Mouse (Mus musculus) embryonic stem cell, embryonic (primary cell): ENCODE results near the gene Pla2g1b.

Source experiments
- CTCF ChIA-PET, 4 experiments: fragments of 300-600 bp in 2 of 4; fragments of 350-600 bp in 2 of 4; sonication (Branson Sonifier 250); formaldehyde crosslinking; loops; one replicate each; lab custom pipeline; 2022; ENCODE audit warnings: inconsistent platforms in 2 of 4; lab: Charles Lee
- POLR2A ChIA-PET, 4 experiments: fragments of 300-600 bp in 2 of 4; fragments of 350-600 bp in 2 of 4; sonication (Branson Sonifier 250); formaldehyde crosslinking; loops; one replicate each; lab custom pipeline; 2022; ENCODE audit warnings: antibody characterized with exemption in 4 of 4, inconsistent platforms in 1 of 4; lab: Charles Lee

Gene Pla2g1b

GRCm38 (mm10) chr5:115465642-115466420, at the start of gene Pla2g1b:
Gene Pla2g1b (plus strand): TSS chr5:115466262.
- ChIA-PET CTCF (interaction anchor here in 2 of 4 experiments (1.3 to 2.4 kb wide), 6 partner anchors 10 to 300 kb away, joined by 6 to 19 read pairs (median 8); no protein-coding TSS in a partner anchor), POLR2A (interaction anchor here in 3 of 4 experiments (0.9 to 6.6 kb wide), 30 partner anchors 10 to 300 kb away, joined by 3 to 73 read pairs (median 6); partner anchors contain the start of gene Sirt4 (in 2 of the 3))

GRCm38 (mm10) chr5:115428831-115429358, 37.2 kb upstream of the Pla2g1b start:
- CTCF ChIA-PET: interaction anchor here (0.6 to 1.2 kb wide), 5 partner anchors 12 to 734 kb away, joined by 3 to 4 read pairs (median 4); no protein-coding TSS in a partner anchor
- POLR2A ChIA-PET: interaction anchor here in 3 of 4 experiments (0.6 to 1.9 kb wide), 17 partner anchors 11 to 196 kb away, joined by 3 to 9 read pairs (median 3); partner anchors contain the start of genes Dynll1 (in 1 of the 3) and Pop5 (in 1 of the 3)

DNA sequence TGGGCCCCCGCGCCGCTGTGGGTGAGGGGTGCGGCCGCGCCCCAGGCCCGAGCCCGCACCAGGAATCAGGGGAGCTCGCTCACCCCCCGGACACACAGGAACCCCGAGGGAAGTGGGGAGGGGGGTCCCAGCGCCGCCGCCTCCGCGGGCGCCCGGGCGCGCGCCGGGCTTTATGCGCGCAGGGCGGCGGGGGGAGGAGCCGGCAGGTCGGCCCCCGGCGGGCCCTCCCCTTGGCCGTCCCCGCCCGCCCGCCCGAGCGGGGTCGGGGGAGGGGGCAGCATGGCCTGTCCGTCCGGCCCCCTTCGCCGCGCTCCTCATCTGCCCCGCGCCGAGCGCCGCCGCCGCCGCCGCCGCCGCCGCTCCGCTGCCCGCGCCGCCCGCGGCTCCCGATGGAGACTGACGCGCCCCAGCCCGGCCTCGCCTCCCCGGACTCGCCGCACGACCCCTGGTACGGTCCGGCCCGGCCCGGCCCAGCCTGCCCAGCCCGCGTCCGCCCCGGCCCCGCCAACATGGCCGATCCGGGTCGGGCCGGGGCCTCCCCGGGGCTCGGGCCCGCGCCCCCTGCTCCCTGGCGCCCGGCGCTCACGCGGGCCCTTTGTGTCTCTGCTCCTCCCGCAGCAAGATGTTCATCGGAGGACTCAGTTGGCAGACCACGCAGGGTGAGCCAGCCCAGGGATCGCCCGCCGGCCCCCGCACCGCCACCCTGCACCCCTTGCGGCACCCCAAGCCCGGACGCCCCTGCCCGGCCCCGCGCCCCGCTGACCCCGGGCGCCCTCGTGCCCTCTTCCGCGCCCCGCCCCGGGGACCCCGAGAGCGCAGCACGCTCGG, 36.5 kb upstream of the Pla2g1b start, which contains the start of gene Msi1:
Msi1 (plus strand) TSS at position 241 of the 828 bp plus-strand sequence.
- ChIA-PET POLR2A (interaction anchor here (0.6 to 1.9 kb wide), 19 partner anchors 11 to 249 kb away, joined by 3 to 9 read pairs (median 3); partner anchors contain the start of genes Dynll1 (in 1 of the 4) and Pop5 (in 1 of the 4)), CTCF (interaction anchor here (0.6 to 1.2 kb wide), 5 partner anchors 11 to 735 kb away, joined by 3 to 4 read pairs (median 4); no protein-coding TSS in a partner anchor)

DNA sequence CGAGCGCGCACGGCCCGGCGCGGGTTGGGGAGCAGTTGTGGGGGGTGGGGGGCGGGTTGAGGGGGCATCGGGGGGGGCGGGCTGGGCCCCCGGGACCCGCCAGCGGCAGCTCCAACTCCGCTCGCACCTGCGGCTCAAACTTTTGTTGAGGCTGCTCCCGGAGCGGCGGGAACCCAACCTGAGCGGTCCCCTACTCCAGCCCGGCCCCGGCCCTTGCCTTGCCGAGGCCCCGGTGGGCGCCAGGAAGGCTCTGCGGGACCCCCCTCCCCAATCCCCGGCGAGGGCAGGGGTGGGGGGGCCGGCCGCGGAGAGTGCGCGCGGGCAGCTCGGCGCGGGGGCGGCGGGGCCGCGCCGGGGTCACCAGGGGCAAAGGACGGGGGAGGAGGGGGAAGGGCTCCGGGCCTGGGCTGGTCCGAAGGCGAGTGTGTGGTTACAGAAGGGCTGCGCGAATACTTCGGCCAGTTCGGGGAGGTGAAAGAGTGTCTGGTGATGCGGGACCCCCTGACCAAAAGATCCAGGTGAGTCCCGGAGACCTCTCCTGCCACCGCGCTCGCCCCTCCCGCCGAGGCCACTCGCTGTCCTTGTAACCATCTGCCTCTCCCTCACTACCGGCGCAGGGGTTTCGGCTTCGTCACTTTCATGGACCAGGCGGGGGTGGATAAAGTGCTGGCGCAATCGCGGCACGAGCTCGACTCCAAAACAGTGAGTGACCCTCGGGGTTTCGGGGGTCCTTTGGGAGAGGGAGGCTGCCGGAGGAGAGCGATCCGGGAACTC, 35.7 kb upstream of the Pla2g1b start:
- POLR2A ChIA-PET: interaction anchor here (0.6 to 4.0 kb wide), 18 partner anchors 10 to 248 kb away, joined by 3 to 24 read pairs (median 4); no protein-coding TSS in a partner anchor
- CTCF ChIA-PET: interaction anchor here in 3 of 4 experiments (0.6 to 2.5 kb wide), 12 partner anchors 10 to 264 kb away, joined by 3 to 17 read pairs (median 4); partner anchors contain the start of gene Sirt4 (in 1 of the 3)

GRCm38 (mm10) chr5:115431061-115431897, 34.8 kb upstream of the Pla2g1b start:
- ChIA-PET CTCF (interaction anchor here (0.6 to 2.5 kb wide), 31 partner anchors 9 to 1144 kb away, joined by 3 to 17 read pairs (median 4); partner anchors contain the start of gene Sirt4 (in 1 of the 4)), POLR2A (interaction anchor here in 3 of 4 experiments (0.6 to 4.2 kb wide), 39 partner anchors 9 to 264 kb away, joined by 3 to 25 read pairs (median 4); partner anchors contain the start of gene Dynll1 (in 1 of the 3))

- ChIA-PET CTCF (interaction anchor here (0.6 to 2.5 kb wide), 22 partner anchors 9 to 183 kb away, joined by 3 to 17 read pairs (median 5); partner anchors contain the start of gene Sirt4 (in 1 of the 4)), POLR2A (interaction anchor here in 3 of 4 experiments (0.6 to 4.2 kb wide), 30 partner anchors 9 to 136 kb away, joined by 3 to 25 read pairs (median 4); partner anchors contain the start of gene Dynll1 (in 1 of the 3))
These were observed 34.2 kb upstream of the Pla2g1b start for GRCm38 (mm10) chr5:115431898-115432259.

- POLR2A ChIA-PET: interaction anchor here in 3 of 4 experiments (0.6 to 4.2 kb wide), 14 partner anchors 8 to 160 kb away, joined by 3 to 25 read pairs (median 5); no protein-coding TSS in a partner anchor
- CTCF ChIA-PET: interaction anchor here (0.6 to 2.5 kb wide), 9 partner anchors 8 to 74 kb away, joined by 3 to 17 read pairs (median 5); no protein-coding TSS in a partner anchor
These were observed 33.7 kb upstream of the Pla2g1b start for GRCm38 (mm10) chr5:115432395-115432794.

GRCm38 (mm10) chr5:115433191-115433590, 32.9 kb upstream of the Pla2g1b start:
- CTCF ChIA-PET: interaction anchor here (0.5 to 1.4 kb wide), 8 partner anchors 58 to 1185 kb away, joined by 3 to 5 read pairs (median 4); no protein-coding TSS in a partner anchor
- POLR2A ChIA-PET: interaction anchor here in 3 of 4 experiments (0.5 to 4.2 kb wide), 17 partner anchors 8 to 1977 kb away, joined by 3 to 25 read pairs (median 3); no protein-coding TSS in a partner anchor

GRCm38 (mm10) chr5:115434280-115434852, 31.7 kb upstream of the Pla2g1b start:
- ChIA-PET CTCF (interaction anchor here in 1 of 4 experiments (0.6 to 1.4 kb wide), 2 partner anchors 59 to 226 kb away, joined by 3 read pairs; no protein-coding TSS in a partner anchor), POLR2A (interaction anchor here in 2 of 4 experiments (0.6 to 4.2 kb wide), 10 partner anchors 10 to 139 kb away, joined by 3 to 25 read pairs (median 4); partner anchors contain the start of gene Dynll1 (in 1 of the 2))

DNA sequence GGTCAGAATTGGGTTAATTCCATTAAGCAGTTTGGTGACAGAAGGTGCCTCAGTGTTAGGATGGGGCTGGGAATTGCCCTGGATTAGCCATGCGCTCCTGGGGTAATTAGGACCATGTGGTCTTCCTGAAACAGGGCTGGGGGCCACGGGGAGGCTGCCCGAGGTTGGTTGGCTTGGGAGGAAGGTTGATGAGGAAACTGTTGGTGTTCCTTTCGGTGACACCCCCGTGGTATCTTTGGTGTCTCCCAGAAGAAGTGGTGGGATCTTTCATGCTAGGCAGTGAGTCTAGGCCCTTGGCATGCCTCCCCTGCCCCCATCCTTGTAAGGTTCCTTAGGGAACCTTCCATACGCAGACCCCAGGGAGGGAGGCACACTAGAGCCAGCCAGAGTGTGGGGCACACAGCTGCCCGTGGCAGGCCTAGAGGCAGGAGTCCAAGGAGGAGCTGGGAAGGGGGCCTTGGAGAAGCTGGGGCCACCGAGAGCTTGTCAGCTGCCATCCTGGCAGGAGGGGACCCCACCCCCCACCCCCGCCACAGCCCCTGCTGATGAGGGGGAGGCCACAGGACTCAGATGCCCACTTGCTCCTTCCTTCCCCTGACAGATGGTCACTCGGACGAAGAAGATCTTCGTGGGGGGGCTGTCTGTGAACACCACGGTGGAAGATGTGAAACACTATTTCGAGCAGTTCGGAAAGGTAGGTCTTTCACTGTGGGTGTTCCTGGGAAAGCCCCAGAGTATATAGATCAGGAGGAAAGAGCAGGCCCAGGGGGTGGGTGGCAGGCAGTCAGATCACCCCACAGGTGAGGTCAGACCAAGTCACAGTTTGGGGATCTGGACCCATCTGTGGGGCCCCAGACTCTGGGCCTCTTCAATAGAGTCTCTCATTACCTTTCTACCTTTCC, 31.0 kb upstream of the Pla2g1b start:
- CTCF ChIA-PET: interaction anchor here in 3 of 4 experiments (0.5 to 1.8 kb wide), 8 partner anchors 16 to 1845 kb away, joined by 3 to 11 read pairs (median 4); no protein-coding TSS in a partner anchor

DNA sequence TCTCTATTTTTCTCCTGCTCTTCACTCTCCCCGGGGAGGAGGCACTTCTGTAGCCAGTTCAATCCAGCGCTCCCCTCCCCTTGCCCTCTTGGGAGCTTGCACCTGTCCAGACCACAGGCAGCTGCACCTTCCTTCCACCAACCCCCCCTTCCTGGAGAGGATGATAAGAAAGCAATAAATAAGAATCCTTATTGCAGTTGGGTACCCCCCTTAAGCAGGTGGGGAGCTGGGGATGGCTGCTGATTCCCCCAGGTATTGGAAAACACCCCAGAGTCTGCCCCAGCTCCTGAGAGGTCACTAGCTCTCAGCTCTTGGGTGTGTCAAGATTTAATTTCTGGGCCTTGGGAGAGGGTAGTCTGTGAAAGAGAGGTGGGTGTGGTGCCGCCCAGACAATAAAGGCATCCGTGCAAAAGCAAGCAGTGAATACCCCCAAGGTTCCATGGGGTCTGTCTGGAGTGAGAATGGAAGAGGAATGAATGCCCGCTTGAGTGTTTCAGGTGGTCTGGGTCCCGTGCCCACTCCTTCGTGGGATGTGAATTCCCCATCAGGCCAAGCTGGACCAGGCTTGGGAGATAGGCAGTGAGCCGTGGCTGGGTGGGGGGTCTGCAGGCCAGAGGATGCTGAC, 30.2 kb upstream of the Pla2g1b start:
- POLR2A ChIA-PET: interaction anchor here (0.5 to 5.4 kb wide), 55 partner anchors 8 to 1273 kb away, joined by 3 to 30 read pairs (median 3); partner anchors contain the start of genes Sirt4 (in 2 of the 4), Acads (in 1 of the 4), Dynll1 (in 1 of the 4) and Srsf9 (in 1 of the 4)
- CTCF ChIA-PET: interaction anchor here (0.5 to 2.5 kb wide), 12 partner anchors 10 to 1846 kb away, joined by 3 to 13 read pairs (median 4); no protein-coding TSS in a partner anchor

More for the DNA sequence above, 31.0 kb upstream of the Pla2g1b start:
- POLR2A ChIA-PET: interaction anchor here in 3 of 4 experiments (0.6 to 4.2 kb wide), 30 partner anchors 9 to 1272 kb away, joined by 3 to 28 read pairs (median 6); partner anchors contain the start of genes Dynll1 (in 1 of the 3) and Sirt4 (in 1 of the 3)

GRCm38 (mm10) chr5:115436421-115437124, 29.5 kb upstream of the Pla2g1b start:
- CTCF ChIA-PET: interaction anchor here in 3 of 4 experiments (0.6 to 2.5 kb wide), 15 partner anchors 11 to 304 kb away, joined by 3 to 13 read pairs (median 4); no protein-coding TSS in a partner anchor
- POLR2A ChIA-PET: interaction anchor here (0.5 to 5.4 kb wide), 54 partner anchors 8 to 740 kb away, joined by 3 to 30 read pairs (median 4); partner anchors contain the start of genes Sirt4 (in 2 of the 4), 2210016L21Rik (in 1 of the 4), Acads (in 1 of the 4) and Srsf9 (in 1 of the 4)
